Mouse (Mus musculus) heart, adult 2 months (tissue): Measurements from ENCODE around the gene Cbx2. TPM values are rescaled to one million over a fixed set of nuclear protein-coding genes. Genes with fewer than 3 reads are reported as not detected.
A peak's percentile ranks its signal among the peaks of the same experiment; 100 is the strongest.

Source experiments
- DNase-seq, 2 experiments: peaks; one replicate each; pipeline ENCODE4 v3.0.0; 2021
- H3K27ac ChIP-seq: fragments of 200-600 bp; 2 replicates; pipeline ENCODE4 v1.8.1; 2022
- H3K27me3 ChIP-seq: fragments of 200-500 bp; 2 replicates; pipeline ENCODE4 v1.6.1; 2012; ENCODE audit warnings: mild to moderate bottlenecking, low read length, inconsistent platforms, mixed read lengths; ENCODE audit not compliant: control insufficient read depth, insufficient read depth
- H3K36me3 ChIP-seq: fragments of 200-500 bp; 2 replicates; pipeline ENCODE4 v1.6.1; 2012; ENCODE audit warnings: low read length, inconsistent platforms; ENCODE audit not compliant: control insufficient read depth, insufficient read depth
- H3K4me1 ChIP-seq: fragments of 200-500 bp; 2 replicates; pipeline ENCODE4 v1.6.1; 2011; ENCODE audit warnings: low read length; ENCODE audit not compliant: control insufficient read depth, insufficient read depth
- H3K4me3 ChIP-seq: fragments of 200-600 bp; 2 replicates; pipeline ENCODE4 v1.8.1; 2022
- H3K79me2 ChIP-seq: fragments of 200-500 bp; replicated peaks from 2 replicates; pipeline ENCODE4 v1.6.1; 2012; ENCODE audit warnings: mild to moderate bottlenecking, inconsistent platforms, low read length, moderate library complexity, mixed read lengths; ENCODE audit not compliant: control insufficient read depth, insufficient read depth
- H3K9ac ChIP-seq: fragments of 200-500 bp; 2 replicates; pipeline ENCODE4 v1.6.1; 2012; ENCODE audit warnings: low read depth, mild to moderate bottlenecking, control low read depth, inconsistent platforms, low read length, mixed read lengths
- CTCF ChIP-seq: fragments of 200-600 bp; IDR thresholded peaks from 2 replicates; pipeline ENCODE4 v1.8.1; 2022; ENCODE audit warnings: antibody characterized with exemption, mild to moderate bottlenecking, moderate library complexity
- EP300 ChIP-seq: fragments of 200-500 bp; IDR thresholded peaks from 2 replicates; pipeline ENCODE4 v1.6.1; 2011; ENCODE audit warnings: low read depth, low read length, control low read depth; ENCODE audit not compliant: insufficient read depth
- POLR2A ChIP-seq: fragments of 200-500 bp; IDR thresholded peaks from 2 replicates; pipeline ENCODE4 v1.6.1; 2011; ENCODE audit warnings: mild to moderate bottlenecking, low read depth, low read length, control low read depth; ENCODE audit not compliant: insufficient read depth
- WGBS: fragments of 180-500 bp; shearing (Covaris S2); methylation state at CpG from one replicate; pipeline ENCODE4 v1.1.7; 2018; 5-methylcytosine and 5-hydroxymethylcytosine counted together
- intact Hi-C: fragments of 180-260 bp; cut with DNase I; formaldehyde crosslinking; loops from one replicate; pipeline ENCODE4 v1.15.1; 2025
- polyA plus RNA-seq: library from polyadenylated mRNA; depleted of rRNA; stranded (reverse); fragments of >200 nt; gene quantifications from 2 replicates; pipeline ENCODE4 v1.2.3, GENCODE M21; 2012
- total RNA-seq, 2 experiments: library from RNA; stranded (reverse); gene quantifications; 2 replicates each; pipeline ENCODE4 v1.2.3; 2021

The Cbx2 gene
- total and polyA plus RNA-seq, 3 experiments: 1.7 to 2.3 (median 2.3) TPM

DNA sequence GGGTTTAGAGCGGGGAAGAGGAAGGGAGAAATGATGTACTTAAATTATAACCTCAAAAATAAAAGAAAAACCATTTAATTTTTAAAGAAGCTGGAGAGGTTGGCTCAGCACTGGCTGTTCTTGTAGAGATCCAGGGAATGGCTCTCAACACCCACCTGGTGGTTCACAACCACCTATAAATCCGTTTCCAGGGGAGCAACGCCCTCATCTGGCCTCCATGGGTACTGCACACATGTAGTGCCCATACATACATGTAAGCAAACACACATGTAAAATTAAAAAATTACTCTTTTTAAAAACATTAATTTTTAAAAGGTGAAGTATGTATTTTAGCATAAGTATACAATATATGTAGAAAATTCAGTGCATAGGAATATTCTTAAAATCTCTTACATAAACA lies 16.3 kb upstream of the Cbx2 start:
- Histone ChIP-seq H3K27me3 (no peaks in the 10 kb centered on the region), H3K27ac (no peak overlapping the region), H3K79me2 (no peaks in the 10 kb centered on the region), H3K4me1 (no peaks in the 10 kb centered on the region), H3K9ac (no peak overlapping the region), H3K36me3 (no peaks in the 10 kb centered on the region), H3K4me3 (no peak overlapping the region)
- DNase-seq: no peak
- peak; percentile 27 for TF ChIP-seq CTCF
- TF ChIP-seq EP300: no peak
- intact Hi-C loops: no loop called here
- 60% methylated on average over 3 of the region's 3 CpGs for WGBS

DNA sequence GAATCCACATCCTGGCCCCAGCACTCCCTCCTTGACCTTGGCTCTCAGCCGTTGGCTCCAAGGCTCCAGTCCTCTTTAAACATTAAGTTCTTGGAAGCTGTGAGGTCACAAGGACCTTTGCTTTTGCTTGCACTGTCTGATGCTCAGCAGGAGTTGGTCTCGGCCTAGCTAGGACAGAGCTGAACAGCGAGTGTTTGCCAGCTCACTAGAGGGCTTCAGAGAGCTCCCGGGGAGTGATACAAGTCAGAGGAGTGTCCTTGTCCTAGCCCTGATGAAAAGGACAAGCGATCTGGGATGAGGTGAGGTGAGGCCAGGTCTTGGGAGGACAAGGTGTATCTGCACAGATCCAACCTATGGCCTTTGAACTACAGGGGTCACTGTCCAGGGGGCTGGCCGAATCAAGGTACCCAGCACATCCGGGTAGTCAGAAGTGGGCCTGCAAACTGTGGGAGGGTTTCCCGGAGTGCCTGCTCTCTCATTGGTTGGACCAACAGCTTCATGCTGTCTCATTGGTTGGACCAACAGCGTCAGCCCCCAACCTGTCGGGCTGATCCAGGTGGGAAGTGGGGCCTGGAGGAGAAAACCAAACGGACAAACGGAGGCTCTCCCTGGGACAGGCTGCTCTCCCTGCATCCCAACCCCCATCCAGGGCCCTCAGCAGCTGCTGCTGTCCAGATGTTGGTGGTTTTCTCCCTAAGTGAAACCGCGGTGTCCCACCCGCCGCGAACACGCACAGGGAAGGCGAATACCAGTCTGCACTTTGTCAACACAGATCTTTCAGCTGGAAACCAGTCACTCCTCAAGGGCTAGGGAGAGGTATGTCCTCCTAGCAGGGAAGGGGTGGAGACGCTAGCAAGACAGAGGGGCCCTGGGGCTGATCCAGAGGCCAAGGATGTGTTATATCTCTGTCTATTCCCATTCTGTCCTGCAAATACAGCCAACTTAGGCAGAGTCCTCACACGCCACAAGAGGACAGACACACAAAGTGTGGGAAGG lies 15.0 kb upstream of the Cbx2 start:
- no peak for DNase-seq
- Histone ChIP-seq H3K4me3 (no peak overlapping the region), H3K4me1 (no peaks in the 10 kb centered on the region), H3K36me3 (no peaks in the 10 kb centered on the region), H3K79me2 (no peaks in the 10 kb centered on the region), H3K9ac (no peak overlapping the region), H3K27ac (no peak overlapping the region), H3K27me3 (no peaks in the 10 kb centered on the region)
- 31% methylated on average over 21 of the region's 21 CpGs for WGBS
- TF ChIP-seq EP300 (no peak), POLR2A (no peak), CTCF (no peak)
- intact Hi-C loops: no loop called here

DNA sequence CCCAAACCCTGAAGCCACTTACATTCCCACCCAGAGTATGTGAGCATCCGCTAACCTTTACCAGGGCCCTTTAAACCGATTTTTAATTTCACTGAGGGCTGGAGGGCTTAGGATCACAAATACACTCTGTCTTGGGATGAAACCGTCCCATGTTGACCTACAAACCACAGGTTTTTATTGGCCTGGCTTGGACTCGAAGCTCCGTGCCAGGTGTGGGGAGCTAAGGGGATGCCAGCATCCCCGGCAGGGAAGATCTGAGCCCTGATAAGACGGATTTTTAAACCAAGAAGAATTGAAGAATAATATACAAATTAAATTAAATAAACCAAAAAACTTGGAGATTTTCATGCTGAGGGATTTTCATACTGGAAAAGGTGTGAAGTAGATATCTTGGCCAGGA lies 8.3 kb upstream of the Cbx2 start:
- Histone ChIP-seq H3K27ac (no peak overlapping the region), H3K4me3 (no peak overlapping the region), H3K36me3 (no peaks in the 10 kb centered on the region), H3K79me2 (no peaks in the 10 kb centered on the region), H3K4me1 (no peaks in the 10 kb centered on the region), H3K27me3 (no peaks in the 10 kb centered on the region), H3K9ac (no peak overlapping the region)
- intact Hi-C loops: no loop called here
- no peak for DNase-seq
- TF ChIP-seq CTCF (no peak), POLR2A (no peak), EP300 (no peak)
- 72% methylated on average over 7 of the region's 7 CpGs for WGBS

DNA sequence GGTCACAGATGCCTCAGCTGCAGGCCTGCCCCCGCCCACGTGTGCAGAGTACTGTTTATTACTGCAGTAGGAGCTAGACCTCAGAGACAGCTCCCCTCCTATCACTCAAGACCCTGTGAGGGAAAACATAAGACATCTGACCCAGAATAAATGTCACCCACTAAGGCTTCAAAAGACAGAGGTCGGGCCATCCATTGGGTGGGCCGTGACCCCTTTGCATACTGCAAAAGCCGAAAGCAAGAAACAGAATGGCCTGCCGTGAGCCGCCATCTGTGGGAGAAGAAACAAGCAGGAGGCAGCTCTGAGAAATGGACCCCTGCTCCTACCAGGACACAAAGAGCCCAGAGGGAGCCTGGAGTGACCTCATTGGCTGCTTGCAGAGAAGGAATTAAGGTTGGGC lies 5.3 kb upstream of the Cbx2 start:
- no peaks in the 10 kb centered on the region; the same call in 1 of the 2 replicates for H3K4me1 ChIP-seq
- no peak overlapping the region for H3K27ac ChIP-seq
- TF ChIP-seq EP300 (no peak), CTCF (no peak)
- no peak for DNase-seq
- 86% methylated on average over 7 of the region's 7 CpGs for WGBS
- H3K4me3 ChIP-seq: no peak overlapping the region
- H3K36me3 ChIP-seq: no peaks in the 10 kb centered on the region
- H3K9ac ChIP-seq: no peak overlapping the region
- H3K27me3 ChIP-seq: no peaks in the 10 kb centered on the region
- no peaks in the 10 kb centered on the region for H3K79me2 ChIP-seq
- intact Hi-C loops: no loop called here

DNA sequence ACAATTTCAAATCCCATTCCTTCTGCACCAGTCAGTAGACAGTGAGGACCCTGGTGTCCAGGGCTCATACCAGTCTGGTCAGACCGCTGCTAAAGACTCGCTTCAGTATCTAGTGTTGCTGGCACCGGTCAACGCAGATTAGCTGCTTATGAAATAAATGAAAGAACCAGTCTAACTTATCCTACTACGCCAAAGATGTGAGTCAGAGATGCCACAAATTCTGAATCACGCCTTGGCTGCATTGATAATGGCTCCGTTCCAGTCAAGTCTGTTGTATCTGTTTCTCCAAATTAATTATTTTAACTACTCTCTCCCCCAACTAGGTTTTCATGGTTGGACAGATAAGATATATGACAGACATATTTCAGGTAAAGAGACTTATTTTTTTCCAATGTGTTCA lies 1.6 kb upstream of the Cbx2 start:
- WGBS: 83% methylated on average over 7 of the region's 7 CpGs
- intact Hi-C loops: no loop called here
- Histone ChIP-seq H3K79me2 (no peaks in the 10 kb centered on the region), H3K27me3 (no peaks in the 10 kb centered on the region), H3K9ac (no peak overlapping the region), H3K4me3 (no peak overlapping the region), H3K4me1 (no peaks in the 10 kb centered on the region; the same call in none of the 2 replicates), H3K27ac (no peak overlapping the region), H3K36me3 (no peaks in the 10 kb centered on the region)
- no peak for DNase-seq
- TF ChIP-seq POLR2A (no peak), CTCF (no peak), EP300 (no peak)
